Mouse (Mus musculus) R1 (cell line): ENCODE results near the gene D630045J12Rik.
A peak's percentile ranks its signal among the peaks of the same experiment; 100 is the strongest.

Experiments
- DNase-seq: peaks from one replicate; pipeline ENCODE4 v3.0.0-alpha.2; 2018; ENCODE audit warnings: low read depth, low spot score

D630045J12Rik gene

DNA sequence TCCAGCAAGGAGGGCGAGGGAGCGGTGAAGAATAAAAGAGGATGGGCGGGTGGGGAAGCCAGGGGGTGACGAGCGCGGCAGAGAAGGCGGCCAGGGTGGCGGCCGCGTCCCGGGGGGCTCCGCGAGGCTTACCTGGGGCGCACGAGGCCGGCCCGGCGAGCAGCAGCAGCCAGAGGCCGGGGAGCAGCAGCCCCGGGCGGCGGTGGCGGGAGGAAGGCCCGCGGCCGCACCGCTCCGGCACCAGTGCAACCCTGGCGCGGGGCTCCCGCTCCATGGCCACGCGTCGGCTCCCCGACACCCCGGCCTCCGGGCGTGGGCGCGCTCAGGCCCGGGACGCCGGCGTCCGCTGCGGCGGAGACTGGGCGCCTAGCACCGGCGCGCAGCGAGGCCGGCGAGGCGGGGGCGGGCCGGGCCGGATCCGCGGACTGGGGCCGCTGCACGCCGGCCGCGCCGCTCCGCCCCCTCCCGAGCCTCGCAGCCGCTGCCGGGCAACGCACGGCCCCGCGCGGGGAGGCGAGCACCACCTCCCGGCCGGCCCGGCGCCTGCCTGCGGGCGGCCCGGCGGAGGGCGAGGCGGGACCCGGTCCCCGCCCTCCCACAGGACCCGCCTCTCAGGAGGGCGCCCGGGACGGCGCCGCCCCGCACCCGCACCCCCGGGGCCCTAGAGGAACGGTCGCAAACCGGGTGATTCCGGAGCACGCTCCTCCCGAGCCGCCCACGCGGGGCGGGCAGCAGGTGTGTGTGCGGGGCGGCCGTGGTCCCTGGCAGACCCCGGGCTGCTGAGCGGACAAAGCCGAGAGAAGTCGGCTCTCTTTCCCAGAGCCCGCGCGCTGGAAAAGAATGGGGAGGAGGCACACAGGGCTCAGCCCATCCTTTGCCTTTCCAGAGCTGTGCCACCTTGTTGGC, at the start of gene D630045J12Rik:
TSS of gene D630045J12Rik (minus strand) at position 274 of the 906 bp plus-strand sequence.
- peak; percentile 65 for DNase-seq

DNA sequence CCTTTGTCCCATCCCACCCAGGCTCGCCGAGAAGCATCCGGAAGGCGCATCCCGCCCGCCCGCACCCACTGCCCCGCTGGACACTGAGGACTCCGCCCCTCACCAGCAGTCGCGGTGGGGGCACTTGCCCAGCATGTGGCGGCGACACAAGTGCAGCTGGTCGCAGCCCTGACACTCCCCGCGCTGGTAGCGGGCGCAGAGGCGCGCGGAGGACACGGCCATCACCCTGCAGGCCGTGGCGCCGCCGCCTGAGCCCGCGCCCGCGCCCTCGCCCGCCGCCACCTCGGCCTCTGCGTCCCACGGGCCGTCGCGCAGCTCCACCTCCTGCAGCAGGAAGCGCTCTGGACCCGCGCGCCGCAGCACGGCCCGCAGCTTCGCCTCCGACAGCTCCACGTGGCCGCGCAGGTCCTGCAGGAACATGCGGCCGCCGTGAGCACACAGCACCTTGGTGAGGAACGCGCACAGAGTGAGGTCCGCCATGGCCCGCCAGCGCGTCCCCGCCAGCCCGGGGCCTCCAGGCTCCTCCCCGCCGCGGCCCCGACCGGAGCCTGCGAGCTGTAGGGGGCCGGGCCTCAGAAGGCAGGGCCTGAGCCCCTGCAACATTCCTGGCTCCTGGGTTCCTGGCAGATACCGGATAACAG, 45.1 kb upstream of the D630045J12Rik start, which contains the start of gene Zc3hav1l:
TSS of gene Zc3hav1l (minus strand) at position 499 of the 641 bp plus-strand sequence.
- peak; percentile 91 for DNase-seq

DNA sequence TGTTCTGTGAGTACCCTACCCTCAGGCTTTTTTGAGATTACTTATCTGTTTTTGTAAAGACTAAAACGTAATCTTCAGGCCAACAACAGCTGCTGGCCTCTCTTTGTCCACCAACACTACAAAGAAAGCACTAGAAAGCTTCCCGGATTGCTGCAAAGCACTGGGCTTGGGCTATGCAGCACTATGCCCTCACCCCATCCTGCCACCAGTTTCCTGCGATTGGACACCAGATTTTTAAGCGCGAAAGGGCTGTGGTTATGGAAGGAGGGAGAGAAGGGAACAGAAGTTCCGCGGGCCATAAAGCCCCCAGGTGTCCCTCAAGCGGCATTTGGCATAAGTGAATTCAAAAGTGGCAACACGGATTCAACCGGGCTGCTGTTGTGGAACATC, 44.4 kb upstream of the D630045J12Rik start:
- DNase-seq, result peak; percentile 47

DNA sequence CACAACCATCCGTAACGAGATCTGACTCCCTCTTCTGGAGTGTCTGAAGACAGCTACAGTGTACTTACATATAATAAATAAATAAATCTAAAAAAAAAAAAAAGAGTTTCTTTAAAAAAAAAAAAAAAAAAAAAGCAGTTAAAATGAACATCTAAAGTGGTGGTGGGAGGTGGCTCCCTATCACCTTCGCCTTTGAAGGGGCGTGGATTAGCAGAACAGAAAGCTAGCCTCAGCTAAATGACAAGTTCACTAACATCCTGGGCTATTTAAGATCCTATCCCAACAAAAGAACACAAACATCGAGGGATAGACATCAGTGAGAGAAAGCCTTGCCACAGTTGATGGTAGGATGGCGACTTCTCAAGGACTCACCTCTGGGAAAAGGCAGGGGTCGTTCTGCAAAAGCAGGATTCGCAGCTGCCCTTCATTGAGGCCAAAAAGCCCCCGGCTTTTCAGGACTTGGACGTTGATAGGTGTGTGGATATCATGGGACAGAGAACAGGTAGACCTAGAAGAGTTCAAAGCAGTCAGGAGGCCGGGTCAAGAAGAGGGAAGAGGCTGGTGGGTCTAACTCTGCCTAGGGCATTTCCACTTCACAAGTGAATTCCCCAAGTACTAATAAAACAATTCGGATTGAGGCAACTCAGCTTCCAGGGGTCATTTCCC, 43.9 kb upstream of the D630045J12Rik start:
- DNase-seq, result no peak

DNA sequence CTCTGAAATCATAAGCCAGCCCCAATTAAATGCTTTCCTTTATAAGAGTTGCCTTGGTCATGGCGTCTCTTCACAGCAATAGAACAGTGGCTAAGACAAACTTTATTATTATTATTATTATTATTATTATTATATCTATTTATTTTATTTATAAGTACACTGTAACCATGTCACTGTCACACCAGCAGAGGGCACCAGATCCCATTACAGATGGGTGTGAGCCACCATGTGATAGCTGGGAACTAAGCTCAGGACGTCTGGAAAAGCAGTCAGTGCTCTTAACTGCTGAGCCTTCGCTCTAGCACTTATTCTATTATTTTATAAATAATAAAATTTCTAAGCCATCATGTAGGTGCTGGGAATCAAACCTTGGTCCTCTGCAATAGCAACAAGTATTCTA, 39.9 kb upstream of the D630045J12Rik start:
- no peak for DNase-seq

DNA sequence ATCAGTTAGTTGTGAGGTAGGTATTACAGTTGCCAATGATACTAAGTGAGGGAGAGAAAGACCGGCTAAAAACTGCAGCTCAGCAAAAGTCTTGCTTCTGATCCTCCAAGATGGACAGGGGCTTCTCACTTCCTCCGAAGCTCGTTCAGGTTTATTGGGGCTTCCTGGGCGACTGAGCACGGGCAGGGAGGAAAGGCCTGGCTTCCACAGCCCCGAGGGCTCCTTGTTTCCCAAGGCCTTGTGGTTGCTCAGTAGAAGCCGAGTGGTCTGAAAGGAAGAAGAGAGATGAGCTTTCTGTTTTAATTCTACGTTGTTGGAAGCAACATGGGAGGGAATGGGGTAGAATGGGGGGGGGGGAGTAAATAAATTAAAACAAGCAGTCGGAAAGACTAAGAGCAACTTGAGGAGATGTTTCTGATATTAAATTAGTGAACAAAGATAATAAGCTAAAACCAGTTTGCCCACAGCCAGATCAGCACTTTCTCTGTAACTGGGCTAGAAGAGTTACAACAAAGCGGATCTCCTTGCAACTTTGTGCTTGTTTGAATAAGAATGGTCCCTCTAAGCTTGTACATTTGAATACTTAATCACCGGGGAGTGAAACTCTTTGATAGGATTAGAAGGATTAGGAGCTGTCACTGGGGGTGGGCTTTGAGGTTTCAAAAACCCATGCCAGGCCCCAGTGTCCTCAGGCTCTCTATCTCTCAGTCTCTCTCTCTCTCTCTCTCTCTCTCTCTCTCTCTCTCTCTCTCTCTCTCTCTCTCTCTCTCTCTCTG, 39.2 kb upstream of the D630045J12Rik start:
- peak; percentile 93 for DNase-seq

DNA sequence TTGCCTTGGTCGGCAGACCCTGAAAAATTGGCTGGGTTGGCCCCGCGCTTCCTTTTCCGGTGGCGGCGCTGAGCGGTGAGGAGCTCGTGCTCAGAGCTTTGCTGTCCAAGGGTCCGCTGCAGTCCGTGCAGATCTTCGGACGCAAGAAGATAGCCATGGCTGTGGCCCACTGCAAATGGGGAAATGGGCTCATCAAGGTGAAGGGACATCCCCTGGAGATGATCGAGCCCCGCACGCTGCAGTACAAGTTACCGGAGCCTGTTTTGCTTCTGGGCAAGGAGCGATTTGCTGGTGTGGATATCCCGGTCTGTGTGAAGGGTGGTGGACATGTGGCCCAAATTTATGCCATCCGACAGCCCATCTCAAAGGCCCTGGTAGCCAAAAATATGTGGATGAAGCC, 30.6 kb upstream of the D630045J12Rik start:
- DNase-seq, result no peak

DNA sequence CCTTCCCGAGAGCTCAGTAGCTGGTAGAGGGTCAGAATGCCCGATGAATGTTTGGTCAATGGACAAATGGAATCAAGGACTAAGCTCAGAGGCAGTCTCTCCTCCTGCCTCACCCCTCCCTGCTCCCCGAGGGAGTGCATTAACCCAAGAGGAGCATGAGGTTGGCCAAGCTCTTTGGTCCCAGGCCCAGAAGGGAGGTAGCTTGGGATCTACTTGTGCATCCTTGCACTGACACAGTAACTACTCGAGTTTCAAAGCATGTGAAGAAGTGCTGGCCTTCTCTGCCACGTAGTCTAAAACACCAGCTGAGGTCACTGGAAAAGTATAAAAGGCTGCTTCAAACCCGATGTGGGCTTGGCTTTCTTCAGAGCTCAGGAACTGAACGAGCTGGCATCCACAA, 10.7 kb upstream of the D630045J12Rik start:
- DNase-seq, result no peak

DNA sequence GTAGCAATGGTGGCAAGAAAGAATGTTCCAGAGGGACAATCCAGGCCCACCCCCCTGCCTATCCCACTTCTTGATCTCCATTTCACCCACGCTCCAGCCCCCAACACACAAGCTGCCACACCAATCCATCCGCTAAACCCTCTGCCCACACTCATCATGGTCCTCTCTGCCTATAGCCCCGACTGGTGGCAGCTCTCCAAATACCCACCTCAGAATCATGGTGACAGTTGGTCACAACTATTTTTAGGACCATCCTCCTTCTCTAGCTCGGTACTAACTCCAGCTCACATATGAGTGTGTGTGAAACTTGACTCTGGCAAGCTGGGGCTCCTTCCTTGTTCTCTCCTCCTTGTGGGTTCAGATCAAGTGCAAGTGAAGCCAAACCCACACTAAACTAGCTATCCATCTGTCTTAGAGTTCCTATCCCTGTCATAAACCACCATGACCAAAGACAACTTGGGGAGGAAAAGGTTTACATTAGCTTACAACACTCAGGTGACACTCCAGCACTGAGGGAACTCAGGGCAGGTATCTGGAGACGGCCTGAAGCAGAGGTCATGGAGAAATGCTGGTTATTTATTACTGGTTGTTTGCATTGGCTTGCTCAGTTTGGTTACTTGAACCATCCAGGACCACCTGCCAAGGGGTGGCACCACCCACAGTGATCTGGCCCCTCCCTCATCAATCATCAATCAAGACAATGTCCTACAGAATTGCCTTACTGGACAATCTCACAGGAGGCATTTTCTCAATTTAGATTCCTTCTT, 9.8 kb upstream of the D630045J12Rik start:
- no peak for DNase-seq

DNA sequence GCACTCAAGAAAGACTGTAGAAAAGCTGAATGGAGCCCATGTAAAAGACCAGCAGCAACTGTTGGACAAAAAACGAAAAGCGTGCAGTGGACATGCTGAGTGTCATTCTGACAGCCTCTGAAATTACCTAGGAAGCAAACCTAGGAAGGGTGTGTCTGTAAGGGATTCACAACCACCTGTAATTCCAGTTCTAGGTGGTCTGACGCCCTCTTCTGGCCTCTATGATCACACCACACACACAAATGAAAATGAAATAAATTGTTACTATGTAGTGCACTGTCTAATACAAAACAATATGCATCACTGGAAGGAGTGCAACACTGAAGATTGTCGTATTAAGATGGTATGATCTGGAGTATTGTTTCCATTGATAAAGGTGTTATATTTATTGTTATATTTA, 8.1 kb upstream of the D630045J12Rik start:
- DNase-seq, result no peak

DNA sequence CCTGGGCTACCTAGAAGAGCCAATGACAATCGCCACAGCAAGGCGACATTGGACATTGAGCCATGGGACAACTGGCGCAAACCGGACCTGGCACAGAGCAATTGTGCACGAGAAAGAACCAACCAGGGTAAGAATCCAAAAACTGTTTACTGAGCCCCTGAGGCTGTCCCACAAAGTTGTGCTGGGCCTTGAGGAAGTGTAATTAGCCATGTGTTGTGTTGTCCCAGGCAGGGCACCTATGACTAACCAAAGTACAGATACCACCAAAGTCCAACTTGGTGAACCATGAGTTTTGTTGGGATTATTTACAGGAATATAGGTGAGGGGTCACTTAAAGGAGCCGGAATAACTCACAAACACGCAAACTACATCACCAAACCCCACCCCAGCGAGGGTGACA, 3.7 kb upstream of the D630045J12Rik start:
- DNase-seq, result no peak

DNA sequence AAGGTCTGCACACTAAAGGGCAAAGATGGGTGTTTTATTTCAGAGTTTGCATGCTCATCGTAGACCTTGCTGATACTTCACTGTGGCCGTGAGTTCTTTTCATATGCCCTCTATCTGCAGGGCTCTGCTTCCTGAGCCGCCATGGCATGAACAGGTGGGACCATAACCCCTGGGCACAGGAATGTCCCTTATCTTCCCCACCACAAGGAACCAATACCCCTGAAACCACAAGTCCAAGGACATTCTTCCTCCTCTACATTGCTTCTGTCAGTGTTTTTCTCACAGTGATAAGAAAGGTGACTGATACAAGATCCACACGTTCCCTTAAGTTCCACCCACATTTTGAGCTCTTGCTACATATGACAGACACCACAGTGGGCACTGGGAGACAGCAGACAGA, 3.0 kb upstream of the D630045J12Rik start:
- no peak for DNase-seq

DNA sequence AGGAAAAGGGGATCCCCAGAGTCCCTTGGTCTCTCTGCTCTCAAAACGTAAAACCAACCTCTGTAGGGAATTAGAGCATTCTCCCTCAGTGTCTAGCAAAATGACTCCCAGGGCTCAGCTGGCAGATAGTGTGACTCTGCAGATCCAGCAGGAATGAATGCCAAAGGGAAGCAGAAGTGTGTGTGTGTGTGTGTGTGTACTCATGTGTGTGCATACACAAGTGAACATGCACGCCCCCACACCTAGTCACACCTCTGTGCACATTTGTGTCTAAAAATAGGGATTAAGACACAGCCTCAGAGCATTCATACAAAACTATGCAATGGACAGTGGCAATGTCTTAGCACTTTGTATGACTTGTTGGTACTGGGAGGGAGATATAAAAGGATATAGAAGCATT, 2.0 kb upstream of the D630045J12Rik start:
- DNase-seq, result no peak

DNA sequence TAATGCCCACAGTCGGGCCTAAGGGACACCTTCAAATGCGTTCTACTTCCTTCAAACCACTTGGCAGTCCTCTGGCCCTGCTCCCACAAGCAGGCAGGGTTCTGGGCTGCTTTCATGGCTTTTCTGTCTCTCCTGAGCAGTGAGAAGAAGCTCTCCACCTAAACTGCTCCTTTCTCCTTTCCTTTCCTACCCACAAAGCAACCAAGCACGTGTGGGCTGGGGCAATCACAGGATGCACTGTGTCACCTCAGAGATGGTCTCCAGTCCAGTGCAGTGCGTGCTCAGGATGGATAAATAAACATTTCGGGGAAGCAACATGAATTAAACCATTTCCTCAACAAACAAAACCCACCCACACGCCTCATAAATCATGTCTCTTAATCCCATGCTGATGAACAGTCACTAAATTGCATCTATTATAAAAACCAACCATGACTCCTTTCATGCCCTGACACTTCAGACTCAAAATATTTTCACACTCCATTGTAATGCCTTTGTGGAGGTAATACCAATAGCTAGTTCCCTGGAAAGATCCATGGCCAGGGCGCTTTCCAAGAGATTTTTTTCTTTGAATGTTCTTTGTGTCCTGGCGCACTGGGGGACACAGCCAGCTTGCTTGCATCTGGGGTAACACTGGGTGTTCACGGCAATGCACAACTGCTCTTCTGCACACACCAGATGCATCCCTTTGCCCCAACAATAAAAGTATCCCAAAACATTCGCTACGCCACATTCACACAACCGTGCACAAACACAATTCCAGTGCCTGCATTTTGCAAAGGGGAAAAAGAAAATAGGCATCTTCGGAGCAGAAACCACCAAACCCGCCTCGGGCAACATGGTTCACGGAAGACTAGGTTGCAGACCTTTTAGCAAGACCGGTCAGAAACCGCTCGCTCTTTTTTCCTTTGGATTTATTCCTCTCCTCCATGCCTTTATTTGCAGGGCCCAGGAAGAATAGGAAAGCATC, 758 bp downstream of the D630045J12Rik start:
- DNase-seq, result peak; percentile 39

DNA sequence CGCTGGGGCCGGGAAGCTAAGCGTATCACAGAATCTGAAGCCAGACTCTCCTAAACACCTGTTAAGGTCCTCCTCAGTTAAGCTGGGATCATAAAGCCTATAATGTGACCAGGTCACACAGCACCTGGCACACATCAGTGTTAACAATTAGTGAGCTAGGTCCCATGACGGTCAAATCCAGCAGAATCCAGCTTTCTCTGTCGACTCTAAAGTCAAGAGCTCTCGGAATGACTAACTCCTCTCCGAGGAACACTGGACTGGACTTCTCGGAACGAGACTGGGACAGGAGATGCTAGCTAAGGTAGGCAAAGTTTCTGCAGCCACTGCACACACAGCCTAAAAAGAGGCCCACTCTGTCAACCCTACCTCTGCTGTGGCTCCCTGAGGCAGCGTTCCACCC, 1.7 kb downstream of the D630045J12Rik start:
- DNase-seq, result no peak

DNA sequence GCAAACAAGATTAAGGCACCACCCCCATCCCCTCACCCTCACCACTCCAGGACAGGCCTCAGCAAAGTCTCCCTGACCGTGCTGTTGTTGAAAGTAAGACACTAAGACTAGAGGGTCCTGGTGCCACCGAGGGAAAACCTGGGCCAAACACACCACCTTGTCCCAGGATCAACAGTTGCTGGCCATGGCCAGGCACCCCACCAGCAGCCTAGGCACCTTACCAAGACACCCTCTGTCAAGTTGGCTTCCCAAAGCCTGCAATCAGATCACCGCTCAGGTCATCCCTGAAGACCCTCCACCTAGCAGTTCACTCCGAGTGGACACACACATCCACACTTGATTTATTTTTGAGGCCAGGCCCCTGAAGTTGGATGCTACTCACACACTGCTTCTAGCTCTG, 2.3 kb downstream of the D630045J12Rik start:
- DNase-seq, result no peak

DNA sequence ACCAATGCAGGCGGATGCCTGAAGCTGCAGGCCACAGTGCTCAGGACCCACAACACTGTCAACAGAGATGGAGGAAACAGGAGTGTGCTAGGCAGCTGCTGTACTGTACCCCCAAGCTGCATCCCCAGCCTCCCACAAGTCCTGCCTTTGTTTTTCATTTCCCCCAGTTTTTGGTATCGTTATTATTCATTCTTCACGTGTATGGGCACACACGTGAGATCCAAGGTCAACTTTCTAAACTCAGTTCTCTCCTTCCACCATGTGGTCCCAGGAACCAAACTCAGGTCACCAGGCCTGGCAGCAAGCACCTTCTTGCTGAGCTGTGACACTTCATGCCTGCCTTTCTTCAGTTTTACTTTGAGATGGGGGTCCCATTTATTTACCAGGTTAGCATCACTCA, 6.4 kb downstream of the D630045J12Rik start:
- DNase-seq, result no peak

DNA sequence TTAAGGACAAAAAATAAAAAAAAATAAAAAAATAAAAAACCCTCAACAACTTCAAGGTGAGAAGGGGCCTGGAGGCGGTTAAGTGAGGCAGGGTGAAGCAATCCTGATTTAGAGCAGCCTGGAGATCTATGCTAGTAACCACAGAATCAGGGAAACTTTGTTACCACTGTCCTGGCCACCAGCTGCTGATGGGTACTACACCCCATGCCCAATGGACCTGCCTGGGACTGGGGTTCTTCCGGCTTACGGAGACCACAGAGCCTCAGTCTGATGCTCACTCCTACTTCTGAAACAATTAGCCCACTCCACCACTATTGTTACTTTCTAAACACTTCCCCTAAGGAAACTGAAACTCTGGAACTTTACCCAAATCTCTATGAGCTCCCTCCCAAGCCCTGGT, 9.0 kb downstream of the D630045J12Rik start:
- no peak for DNase-seq

DNA sequence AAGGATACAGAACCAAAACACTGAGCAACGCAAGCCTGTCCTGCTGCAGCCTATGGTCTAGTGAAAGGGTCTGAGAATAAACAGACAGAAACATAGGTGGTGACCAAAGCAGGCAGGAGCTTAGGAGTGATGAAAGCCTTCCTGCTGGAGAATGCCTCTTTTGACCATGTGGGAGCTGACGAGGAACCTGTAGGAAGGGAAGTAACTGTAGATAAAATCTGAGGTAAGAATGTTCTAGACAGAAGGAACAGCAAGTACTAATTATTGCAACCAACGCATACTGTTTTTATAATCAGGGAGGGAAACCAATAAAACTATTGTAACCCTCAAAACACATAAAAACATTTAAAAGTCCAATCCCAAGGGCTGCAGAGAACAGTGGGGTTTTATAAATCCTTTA, 9.6 kb downstream of the D630045J12Rik start:
- DNase-seq, result no peak

DNA sequence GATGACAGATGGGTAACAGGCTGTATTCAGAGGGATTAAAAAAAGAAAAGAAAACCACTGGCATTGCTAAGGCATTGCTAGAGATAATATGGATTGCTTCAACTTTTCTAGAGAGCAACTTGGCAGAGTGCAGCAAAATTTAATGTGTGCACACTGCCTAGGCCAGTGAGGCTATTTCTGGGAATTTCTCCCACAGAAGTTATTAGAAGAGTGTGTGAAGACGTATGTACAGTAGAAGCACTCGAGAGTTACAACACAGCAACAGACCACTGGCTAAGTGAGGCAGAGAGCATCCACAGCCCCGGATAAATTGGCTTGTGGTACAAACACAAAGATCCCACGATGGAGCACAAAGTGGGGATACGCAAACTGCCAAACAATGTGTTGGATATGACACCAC, 11.0 kb downstream of the D630045J12Rik start:
- no peak for DNase-seq
